ENCODE assay signal across 10 mouse cellular contexts in the genomic region with DNA sequence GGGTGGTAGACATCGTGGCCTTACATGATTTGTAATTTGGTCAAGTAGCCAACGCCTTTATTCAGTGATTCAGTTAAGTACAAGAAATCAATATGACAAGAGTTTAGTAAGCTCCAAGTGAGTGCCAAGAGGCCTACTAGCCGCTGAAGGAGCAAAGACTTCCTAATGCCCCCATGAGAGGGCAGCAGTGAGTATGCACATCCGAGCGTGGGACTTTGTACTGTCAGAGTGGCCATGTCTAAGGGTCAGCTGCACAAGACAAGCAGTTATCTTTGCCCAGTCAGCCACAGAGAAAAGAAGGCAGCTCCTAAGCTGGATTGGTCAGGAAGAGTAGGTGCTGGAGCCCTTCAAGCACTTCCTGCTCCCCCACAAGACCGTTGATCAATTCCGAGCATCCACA. TPM values are rescaled to one million over a fixed set of nuclear protein-coding genes. Genes with fewer than 3 reads are reported as not detected.
A peak's percentile ranks its signal among the peaks of the same experiment; 100 is the strongest.
DNase-seq lines count a peak whose midpoint lies in the region; ATAC-seq and TF ChIP-seq lines count a peak whose summit lies in the region.
"Had no signal": no experiment of that assay in that cellular context is flagged by ENCODE, and none has a peak within 500 bp of the region (broad histone marks: within the 10 kb centered on the region; RNA-seq: fewer than 3 reads in every experiment).

No protein-coding gene starts in this region.

- H3K4me3 ChIP-seq in heart, embryonic 11.5 days (ENCODE audit: low read depth, low read length), result no peak overlapping the region
- H3K4me3 ChIP-seq in testis, adult 2 months (ENCODE audit: control insufficient read depth, low read depth, low read length), result peak overlapping the region; percentile 58
- H3K4me3 ChIP-seq in stomach, postnatal 0 days (ENCODE audit: low read depth, low read length), result no peak overlapping the region
- H3K4me3 ChIP-seq: midbrain, embryonic 12.5 days had no signal

- no peak overlapping the region for H3K27ac ChIP-seq in heart, embryonic 11.5 days (ENCODE audit: low read depth, low read length)
- peak overlapping the region; percentile 68 for H3K27ac ChIP-seq in testis, adult 2 months (ENCODE audit: control insufficient read depth, insufficient read depth, low read depth, low read length)
- no peak overlapping the region for H3K27ac ChIP-seq in stomach, postnatal 0 days (replicated peaks)
- H3K27ac ChIP-seq: midbrain, embryonic 12.5 days had no signal

- peak; percentile 30 for DNase-seq in heart, postnatal 4 days
- DNase-seq in testis, postnatal 14 days (ENCODE audit: low spot score), result no peak
- no peak for DNase-seq in stomach, postnatal 0 days (ENCODE audit: low spot score)
- no peak for DNase-seq in T-cell, adult 2 months (ENCODE audit: low spot score)
- no peak for DNase-seq in left cerebral cortex, adult 8-10 months (ENCODE audit: low spot score in 2 of 2)

- 0 out of 2 replicates have a peak, but pooled peaks cover 4% of the 10 kb centered on the region for H3K4me1 ChIP-seq in heart, embryonic 11.5 days (ENCODE audit: control insufficient read depth, insufficient read depth, low read length)
- H3K4me1 ChIP-seq in testis, adult 2 months (ENCODE audit: control insufficient read depth, insufficient read depth, low read length), result peaks cover 3% of the 10 kb centered on the region
- H3K4me1 ChIP-seq in stomach, postnatal 0 days (replicated peaks; ENCODE audit: control insufficient read depth, insufficient read depth), result no peaks in the 10 kb centered on the region
- H3K4me1 ChIP-seq: midbrain, embryonic 12.5 days had no signal

- peak; percentile 20; the same call in 1 of the 2 replicates for TF ChIP-seq CTCF in testis, adult 2 months (IDR thresholded peaks at IDR 0.05; ENCODE audit: control insufficient read depth, insufficient read depth, insufficient replicate concordance, low read depth, low read length)
- peak; percentile 56 for TF ChIP-seq CTCF in stomach, postnatal 0 days (IDR thresholded peaks at IDR 0.05; ENCODE audit: low read depth)

- H3K27me3 ChIP-seq in heart, embryonic 11.5 days (ENCODE audit: control insufficient read depth, insufficient read depth, low read length), result no peaks in the 10 kb centered on the region
- no peaks in the 10 kb centered on the region for H3K27me3 ChIP-seq in testis, adult 2 months (ENCODE audit: control insufficient read depth, insufficient read depth, low read length)
- no peaks in the 10 kb centered on the region for H3K27me3 ChIP-seq in stomach, postnatal 0 days (ENCODE audit: control insufficient read depth, insufficient read depth, low read length)
- H3K27me3 ChIP-seq: midbrain, embryonic 12.5 days had no signal

- no peaks in the 10 kb centered on the region for H3K9me3 ChIP-seq in heart, embryonic 11.5 days (replicated peaks; ENCODE audit: control insufficient read depth, low read length)
- H3K9me3 ChIP-seq in stomach, postnatal 0 days (ENCODE audit: control insufficient read depth, low read length), result no peaks in the 10 kb centered on the region
- H3K9me3 ChIP-seq: midbrain, embryonic 12.5 days had no signal

- TF ChIP-seq POLR2A in testis, adult 2 months (IDR thresholded peaks at IDR 0.05; ENCODE audit: control insufficient read depth, low read depth, low read length), result no peak

- ATAC-seq in heart, embryonic 11.5 days (replicated peaks; ENCODE audit: insufficient number of reproducible peaks, low FRiP score, low TSS enrichment), result no peak
- 0 out of 2 replicates have a peak, but pooled peaks have one; percentile 36 for ATAC-seq in common myeloid progenitor, adult 5-6 weeks (replicated peaks; ENCODE audit: low read depth, poor library complexity, severe bottlenecking)
- no peak for ATAC-seq in stomach, postnatal 0 days (ENCODE audit: low FRiP score, low TSS enrichment)
- ATAC-seq: activated CD4-positive, CD25-positive, alpha-beta regulatory T cell, adult 4 months had no signal

- 70% methylated on average over 7 of the region's 7 CpGs for WGBS in heart, embryonic 11.5 days (ENCODE audit: insufficient replicate concordance)
- 82% methylated on average over 7 of the region's 7 CpGs for WGBS in stomach, postnatal 0 days

- no peaks in the 10 kb centered on the region for H3K36me3 ChIP-seq in heart, embryonic 11.5 days (ENCODE audit: control insufficient read depth, insufficient read depth, low read length)
- no peaks in the 10 kb centered on the region for H3K36me3 ChIP-seq in testis, adult 2 months (ENCODE audit: control insufficient read depth, insufficient read depth, low read length)
- no peaks in the 10 kb centered on the region for H3K36me3 ChIP-seq in stomach, postnatal 0 days (ENCODE audit: control insufficient read depth, insufficient read depth, low read length)

- H3K4me2 ChIP-seq in heart, embryonic 11.5 days, result no peak overlapping the region
- H3K4me2 ChIP-seq in stomach, postnatal 0 days (replicated peaks; ENCODE audit: low read depth), result no peak overlapping the region
- H3K4me2 ChIP-seq: midbrain, embryonic 12.5 days had no signal

- TF ChIP-seq EP300 in stomach, postnatal 0 days (optimal IDR thresholded peaks at IDR 0.05), result no peak

- H3K9ac ChIP-seq in heart, embryonic 11.5 days (ENCODE audit: low read depth, low read length), result no peak overlapping the region
- H3K9ac ChIP-seq in stomach, postnatal 0 days (ENCODE audit: low read length), result no peak overlapping the region
- H3K9ac ChIP-seq: midbrain, embryonic 12.5 days had no signal

RNA-seq across cellular contexts. Expression of a gene that starts 46.8 kb away (rescaled TPM):
- 10 to 100 TPM; 31.6 to 31.8 TPM for total RNA-seq in heart, postnatal 4 days (2021)
- 13.2 and 17.1 TPM in 2 replicates for polyA plus RNA-seq in heart, embryonic 11.5 days (2014; fragmentation: Nextera tagmentation; extraction: Ambion mirVana)
- polyA plus RNA-seq in testis, adult 2 months (2012; rRNA removed), result 10.3 and 11.0 TPM in 2 replicates
- 10.0 and 21.4 TPM in 2 replicates for total RNA-seq in common myeloid progenitor, adult 5-6 weeks (2017)
- polyA plus RNA-seq in stomach, postnatal 0 days (2015; fragmentation: Nextera tagmentation; extraction: Ambion mirVana), result 8.8 and 9.9 TPM in 2 replicates
- total RNA-seq in left cerebral cortex, adult 8-10 months (2022), result 10 to 100 TPM; 40.1 to 42.1 (median 41.1) TPM

RNA-seq across cellular contexts. Expression of a gene that starts 46.9 kb away (rescaled TPM):
- total RNA-seq in heart, postnatal 4 days (2021), result 10 to 100 TPM; 23.0 to 25.1 TPM
- polyA plus RNA-seq in heart, embryonic 11.5 days (2014; fragmentation: Nextera tagmentation; extraction: Ambion mirVana), result 20.7 and 30.6 TPM in 2 replicates
- 4.9 and 6.7 TPM in 2 replicates for polyA plus RNA-seq in testis, adult 2 months (2012; rRNA removed)
- total RNA-seq in common myeloid progenitor, adult 5-6 weeks (2017), result 41.3 and 101 TPM in 2 replicates
- 28.7 and 31.6 TPM in 2 replicates for polyA plus RNA-seq in stomach, postnatal 0 days (2015; fragmentation: Nextera tagmentation; extraction: Ambion mirVana)
- 10 to 100 TPM; 21.7 to 27.3 (median 26.0) TPM for total RNA-seq in left cerebral cortex, adult 8-10 months (2022)
